Mouse (Mus musculus) forebrain, embryonic 14.5 days (tissue): ENCODE data around the gene Ptcra. TPM values are rescaled to one million over a fixed set of nuclear protein-coding genes. Genes with fewer than 3 reads are reported as not detected.

Source experiments
- ATAC-seq: fragments of 200-750 bp; cut with Nextera tagmentation; 2 replicates; pipeline ENCODE4 v1.8.0; 2017; ENCODE audit warnings: mild to moderate bottlenecking, moderate library complexity
- DNase-seq: peaks from one replicate; pipeline ENCODE4 v3.0.0-alpha.2; 2015; ENCODE audit warnings: low spot score
- H3K27ac ChIP-seq: fragments of 300-500 bp; sonication (generic); 2 replicates; pipeline ENCODE4 v1.5.1; 2014; ENCODE audit warnings: low read depth, mild to moderate bottlenecking, control low read depth, low read length, moderate library complexity
- H3K27me3 ChIP-seq: fragments of 300-500 bp; sonication (generic); replicated peaks from 2 replicates; pipeline ENCODE4 v1.6.1; 2014; ENCODE audit warnings: low read length, control low read depth, mixed read lengths; ENCODE audit not compliant: control insufficient read depth, insufficient read depth
- H3K36me3 ChIP-seq: fragments of 300-500 bp; sonication (generic); 2 replicates; pipeline ENCODE4 v1.6.1; 2014; ENCODE audit warnings: low read length, control low read depth; ENCODE audit not compliant: control insufficient read depth, insufficient read depth
- H3K4me1 ChIP-seq: fragments of 300-500 bp; sonication (generic); 2 replicates; pipeline ENCODE4 v1.6.1; 2014; ENCODE audit warnings: antibody characterized with exemption, low read length, control low read depth; ENCODE audit not compliant: control insufficient read depth, insufficient read depth
- H3K4me2 ChIP-seq: fragments of 300-500 bp; sonication (generic); 2 replicates; pipeline ENCODE4 v1.6.1; 2014; ENCODE audit warnings: mild to moderate bottlenecking, control low read depth, low read length
- H3K4me3 ChIP-seq: fragments of 300-500 bp; sonication (generic); 2 replicates; pipeline ENCODE4 v1.5.1; 2014; ENCODE audit warnings: low read depth, low read length, control low read depth
- H3K9ac ChIP-seq: fragments of 300-500 bp; sonication (generic); 2 replicates; pipeline ENCODE4 v1.6.1; 2014; ENCODE audit warnings: mild to moderate bottlenecking, low read length, control low read depth, moderate library complexity
- H3K9me3 ChIP-seq: fragments of 300-500 bp; sonication (generic); replicated peaks from 2 replicates; pipeline ENCODE4 v1.6.1; 2016; ENCODE audit warnings: low read length, control low read depth, mixed read lengths; ENCODE audit not compliant: control insufficient read depth
- WGBS: fragments of 180-500 bp; shearing (Covaris S2); extraction: QIAGEN DNeasy Blood & Tissue Kit; methylation state at CpG from one replicate; pipeline ENCODE4 v1.1.7; 2014; 5-methylcytosine and 5-hydroxymethylcytosine counted together
- polyA plus RNA-seq: library from polyadenylated mRNA; unstranded; fragments of >200 nt; fragmentation: Nextera tagmentation; extraction: Ambion mirVana; gene quantifications from 2 replicates; pipeline ENCODE4 v1.2.1, GENCODE M21; 2014

Gene Ptcra
- polyA plus RNA-seq, 1 experiment from 2014 or later: 0.22 TPM

DNA sequence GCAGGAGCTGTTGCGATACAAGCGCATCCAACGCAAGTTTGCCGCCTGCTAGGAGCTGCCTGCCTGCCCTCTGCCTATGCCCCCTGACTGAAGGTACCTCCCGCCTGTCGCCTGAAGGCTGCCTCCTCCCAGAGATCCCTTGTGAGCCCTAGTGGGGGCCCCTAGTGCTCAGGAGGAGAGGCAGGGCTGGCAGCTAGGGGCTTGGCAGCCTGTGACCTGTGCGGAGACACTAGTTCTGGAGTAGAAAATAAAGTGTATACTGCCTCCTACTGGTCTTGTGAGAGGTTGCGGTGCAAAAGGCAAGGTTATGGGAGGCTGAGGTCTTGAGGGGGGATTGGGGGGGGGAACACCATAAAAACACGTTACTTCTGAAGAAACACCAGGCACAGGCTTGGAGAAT, 38.2 kb downstream of the Ptcra start:
- H3K4me3 ChIP-seq: no peak overlapping the region
- peaks cover 22% of the 10 kb centered on the region for H3K36me3 ChIP-seq
- peaks cover 6% of the 10 kb centered on the region; the same call in 1 of the 2 replicates for H3K27me3 ChIP-seq
- ATAC-seq (0 out of 2 replicates have a peak, but pooled peaks have one; percentile 23), DNase-seq (peak; percentile 58)
- H3K4me1 ChIP-seq: no peaks in the 10 kb centered on the region
- no peak overlapping the region for H3K4me2 ChIP-seq
- no peaks in the 10 kb centered on the region for H3K9me3 ChIP-seq
- no peak overlapping the region for H3K9ac ChIP-seq
- H3K27ac ChIP-seq: no peak overlapping the region
- WGBS: 53% methylated on average over 9 of the region's 9 CpGs

DNA sequence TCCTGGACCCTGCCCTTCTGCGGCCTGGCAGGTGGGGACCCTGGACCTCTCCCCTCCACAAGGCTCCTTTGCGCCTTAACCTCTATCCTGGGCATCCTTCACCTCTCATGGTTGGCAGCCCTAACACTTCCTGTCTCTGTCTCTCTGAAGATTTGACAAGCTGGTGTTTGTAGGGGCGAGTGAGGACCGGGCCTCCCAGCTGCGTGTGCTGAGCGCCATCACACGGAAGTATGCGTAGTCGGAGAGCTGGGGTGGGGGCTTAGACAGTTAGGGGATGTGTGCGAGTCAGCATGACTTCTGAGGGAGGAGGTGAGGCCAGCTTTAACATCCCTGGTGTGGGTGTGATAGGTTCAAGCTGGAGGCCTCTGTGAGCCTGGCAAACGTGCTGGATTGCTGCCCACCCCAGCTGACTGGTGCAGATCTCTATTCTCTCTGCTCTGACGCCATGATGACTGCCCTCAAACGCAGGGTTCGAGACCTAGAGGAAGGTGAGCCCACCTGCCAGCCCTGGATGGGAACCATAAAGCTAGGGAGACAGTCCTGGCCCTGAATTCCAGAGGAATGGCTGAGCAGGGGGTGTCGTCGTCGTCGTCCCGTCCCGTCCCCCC, 38.9 kb downstream of the Ptcra start:
- no peak overlapping the region for H3K4me2 ChIP-seq
- H3K4me1 ChIP-seq: no peaks in the 10 kb centered on the region
- peaks cover 25% of the 10 kb centered on the region for H3K36me3 ChIP-seq
- H3K27me3 ChIP-seq: peaks cover 6% of the 10 kb centered on the region; the same call in 1 of the 2 replicates
- no peak overlapping the region for H3K27ac ChIP-seq
- DNase-seq: no peak
- H3K9me3 ChIP-seq: no peaks in the 10 kb centered on the region
- H3K4me3 ChIP-seq: no peak overlapping the region
- no peak for ATAC-seq
- WGBS: 82% methylated on average over 20 of the region's 20 CpGs
- no peak overlapping the region for H3K9ac ChIP-seq

DNA sequence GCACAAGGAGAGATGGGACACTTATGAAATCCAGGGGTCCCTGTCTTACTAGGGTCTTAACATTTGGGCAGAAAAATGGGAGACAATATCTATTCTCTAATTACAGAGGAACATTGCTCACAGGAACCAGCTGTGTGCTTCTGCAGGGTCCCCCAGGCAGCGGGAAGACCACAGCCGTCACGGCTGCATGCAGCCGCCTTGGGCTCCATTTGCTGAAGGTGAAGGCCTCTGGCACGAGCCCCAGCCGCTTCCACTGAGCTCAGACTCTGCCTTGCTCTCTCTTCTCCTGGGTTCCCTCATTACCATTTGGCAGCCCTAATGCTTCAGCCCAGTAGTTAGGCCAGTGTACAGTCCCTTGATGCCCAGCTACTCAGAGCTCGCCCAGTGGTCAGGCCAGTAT, 42.4 kb downstream of the Ptcra start:
- peaks cover 34% of the 10 kb centered on the region for H3K36me3 ChIP-seq

DNA sequence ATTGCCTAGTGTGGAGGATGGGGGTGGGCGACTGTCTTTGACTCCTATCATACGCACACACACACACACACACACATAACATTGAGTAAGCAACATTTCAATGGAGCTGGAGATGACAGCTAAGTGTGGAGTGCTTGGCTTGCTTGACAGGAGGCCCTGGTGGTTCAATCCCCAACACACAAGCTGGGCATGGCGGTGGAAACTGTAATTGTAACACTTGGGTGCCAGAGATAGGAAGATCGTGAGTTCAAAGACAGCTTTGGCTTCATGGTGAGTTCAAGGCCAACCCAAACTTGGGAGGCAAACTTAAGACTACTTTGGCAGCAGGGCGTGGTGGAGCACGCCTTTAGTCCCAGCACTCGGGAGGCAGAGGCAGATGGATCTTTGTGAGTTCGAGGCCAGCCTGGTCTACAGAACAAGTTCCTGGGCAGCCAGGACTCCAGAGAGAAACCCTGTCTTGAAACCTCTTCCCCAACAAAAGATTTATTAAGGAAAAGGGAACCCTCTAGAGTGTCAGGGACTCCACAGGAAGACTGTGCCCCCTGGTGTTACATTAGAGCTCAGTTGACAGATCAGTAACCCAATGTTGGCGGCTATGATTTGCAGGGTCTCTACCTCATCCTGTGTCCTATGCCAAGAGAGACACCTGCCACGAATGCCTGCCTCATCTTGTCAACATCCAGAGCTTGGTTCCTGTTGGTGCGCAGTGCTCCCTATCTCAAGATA, 48.6 kb downstream of the Ptcra start:
- no peak overlapping the region for H3K9ac ChIP-seq
- no peak overlapping the region for H3K4me3 ChIP-seq
- H3K4me2 ChIP-seq: no peak overlapping the region
- H3K36me3 ChIP-seq: peaks cover 31% of the 10 kb centered on the region
- DNase-seq (no peak), ATAC-seq (no peak)
- H3K27ac ChIP-seq: no peak overlapping the region
- no peaks in the 10 kb centered on the region for H3K27me3 ChIP-seq
- peaks cover 6% of the 10 kb centered on the region for H3K4me1 ChIP-seq
- no peaks in the 10 kb centered on the region for H3K9me3 ChIP-seq
- WGBS: 94% methylated on average over 11 of the region's 11 CpGs

More for the DNA sequence above, 42.4 kb downstream of the Ptcra start:
- Histone ChIP-seq H3K9me3 (no peaks in the 10 kb centered on the region), H3K4me2 (no peak overlapping the region), H3K27me3 (no peaks in the 10 kb centered on the region), H3K27ac (no peak overlapping the region), H3K4me1 (no peaks in the 10 kb centered on the region), H3K4me3 (no peak overlapping the region), H3K9ac (no peak overlapping the region)
- DNase-seq (no peak), ATAC-seq (no peak)
- WGBS: 92% methylated on average over 7 of the region's 7 CpGs

DNA sequence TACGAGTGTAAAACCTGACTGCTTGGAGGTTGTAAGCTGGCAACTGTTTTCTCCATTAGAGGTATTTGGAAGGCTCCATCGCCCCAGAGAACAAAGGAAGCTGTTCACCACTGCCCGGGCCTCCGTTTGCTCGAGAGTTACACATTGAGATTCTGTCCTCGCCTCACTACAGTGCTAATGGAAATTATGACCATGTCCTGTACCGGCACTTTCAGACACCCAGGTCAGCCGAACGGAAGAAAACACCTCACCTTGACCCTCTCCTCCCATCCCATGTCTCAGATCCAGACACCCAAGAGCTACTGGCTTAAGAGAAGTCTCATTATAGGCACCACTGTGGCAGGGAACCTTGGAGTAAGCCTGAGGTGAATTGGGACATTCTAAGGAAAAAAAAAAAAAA, 49.7 kb downstream of the Ptcra start:
- 83% methylated on average over 9 of the region's 9 CpGs for WGBS
- no peaks in the 10 kb centered on the region for H3K27me3 ChIP-seq
- H3K27ac ChIP-seq: no peak overlapping the region
- no peak overlapping the region for H3K4me3 ChIP-seq
- H3K36me3 ChIP-seq: peaks cover 31% of the 10 kb centered on the region
- ATAC-seq (no peak), DNase-seq (no peak)
- H3K4me1 ChIP-seq: peaks cover 6% of the 10 kb centered on the region
- H3K4me2 ChIP-seq: no peak overlapping the region
- no peak overlapping the region for H3K9ac ChIP-seq
- H3K9me3 ChIP-seq: no peaks in the 10 kb centered on the region

DNA sequence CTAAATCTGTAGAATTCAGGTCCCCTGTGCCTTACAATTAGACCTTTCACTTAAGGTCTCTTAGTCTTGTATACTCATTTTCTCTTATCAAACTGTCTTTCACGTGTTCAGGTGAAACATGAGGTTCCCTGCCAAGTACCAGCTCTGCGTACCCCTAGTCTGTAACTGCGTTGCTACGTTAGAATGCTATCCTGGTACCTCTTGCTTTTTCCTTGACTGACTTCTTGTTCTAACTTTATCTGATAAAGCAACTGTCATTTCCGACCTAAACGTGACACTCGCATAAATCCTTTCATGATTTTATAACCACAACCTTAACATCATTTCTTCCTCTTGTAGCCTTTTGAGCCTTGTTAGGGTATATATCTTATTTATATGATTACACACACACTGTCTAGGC, 51.1 kb downstream of the Ptcra start:
- no peak overlapping the region for H3K27ac ChIP-seq
- H3K36me3 ChIP-seq: peaks cover 31% of the 10 kb centered on the region
- no peak for ATAC-seq
- peak overlapping the region; percentile 98 for H3K4me2 ChIP-seq
- no peak for DNase-seq
- H3K4me1 ChIP-seq: peaks cover 6% of the 10 kb centered on the region
- WGBS: 76% methylated on average over 7 of the region's 7 CpGs
- no peaks in the 10 kb centered on the region for H3K9me3 ChIP-seq
- H3K9ac ChIP-seq: peak overlapping the region; percentile 84
- peak overlapping the region; percentile 97 for H3K4me3 ChIP-seq
- H3K27me3 ChIP-seq: no peaks in the 10 kb centered on the region

DNA sequence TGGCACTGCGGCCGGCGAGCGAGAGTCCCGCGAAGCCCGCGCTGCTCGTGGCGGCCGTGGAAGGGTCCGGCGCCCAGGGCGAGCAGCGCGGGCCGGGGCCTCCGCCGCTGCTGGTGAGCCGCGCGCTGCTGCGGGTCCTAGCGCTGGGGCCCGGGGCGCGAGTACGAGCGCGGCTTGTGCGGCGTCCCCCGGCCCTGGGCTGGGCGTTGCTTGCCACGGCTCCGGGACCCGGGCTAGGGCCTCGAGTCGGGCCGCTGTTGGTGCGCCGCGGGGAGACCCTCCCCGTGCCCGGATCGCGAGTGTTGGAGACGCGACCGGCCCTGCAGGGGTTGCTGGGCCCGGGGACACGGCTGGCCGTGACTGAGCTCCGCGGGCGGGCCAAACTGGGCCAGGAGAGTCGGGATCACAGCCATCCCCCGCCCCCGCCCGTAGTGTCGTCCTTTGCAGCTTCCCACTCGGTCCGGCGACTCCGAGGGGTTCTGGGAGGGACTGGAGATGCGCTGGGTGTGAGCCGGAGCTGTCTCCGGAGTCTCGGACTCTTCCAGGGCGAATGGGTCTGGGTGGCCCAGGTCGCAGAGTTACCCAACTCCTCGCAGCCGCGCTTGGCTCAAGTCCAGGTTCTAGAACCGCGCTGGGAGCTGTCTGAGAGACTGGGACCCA, 51.8 kb downstream of the Ptcra start:
- peaks cover 6% of the 10 kb centered on the region for H3K4me1 ChIP-seq
- DNase-seq (no peak), ATAC-seq (peak; percentile 75)
- H3K9ac ChIP-seq: peak overlapping the region; percentile 84
- H3K9me3 ChIP-seq: no peaks in the 10 kb centered on the region
- no peaks in the 10 kb centered on the region for H3K27me3 ChIP-seq
- peak overlapping the region; percentile 67; the same call in 1 of the 2 replicates for H3K27ac ChIP-seq
- under 1% methylated on average over 62 of the region's 76 CpGs for WGBS
- peak overlapping the region; percentile 98 for H3K4me2 ChIP-seq
- H3K4me3 ChIP-seq: peak overlapping the region; percentile 97
- H3K36me3 ChIP-seq: peaks cover 28% of the 10 kb centered on the region

DNA sequence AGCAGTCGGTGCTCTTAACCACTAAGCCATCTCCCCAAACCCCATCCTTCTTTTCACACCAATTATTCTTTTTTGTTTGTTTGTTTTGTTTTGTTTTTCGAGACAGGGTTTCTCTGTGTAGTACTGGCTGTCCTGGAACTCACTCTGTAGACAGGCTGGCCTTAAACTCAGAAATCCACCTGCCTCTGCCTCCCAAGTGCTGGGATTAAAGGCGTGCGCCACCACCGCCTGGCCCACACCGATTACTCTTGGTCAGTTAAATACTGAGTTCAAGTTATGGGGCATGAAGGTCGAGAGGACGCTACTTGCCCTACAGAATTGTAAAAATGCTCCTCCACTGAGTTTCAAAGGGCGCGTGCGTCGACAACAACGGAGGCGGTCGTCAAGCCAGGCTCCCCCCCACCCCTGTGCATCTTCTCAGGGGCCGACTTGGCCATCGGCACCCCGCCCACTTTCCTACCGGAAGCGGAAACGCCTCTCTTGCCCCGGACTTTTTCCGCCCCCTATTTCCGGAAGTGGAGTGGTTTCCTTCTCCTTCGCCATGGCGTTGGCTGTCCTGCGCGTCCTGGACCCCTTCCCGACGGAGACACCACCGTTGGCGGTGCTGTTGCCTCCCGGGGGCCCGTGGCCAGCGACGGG, 52.4 kb downstream of the Ptcra start, which contains the start of gene Pex6:
Gene Pex6, plus strand, starts transcription at position 505 of the 639 bp plus-strand sequence.
- peak within 1 kb of the TSS; percentile 84 for H3K9ac ChIP-seq
- WGBS: 11% methylated on average over 36 of the region's 36 CpGs
- DNase-seq (peak; percentile 97), ATAC-seq (peak; percentile 94)
- H3K27me3 ChIP-seq: no peaks in the 10 kb centered on the region
- no peaks in the 10 kb centered on the region for H3K9me3 ChIP-seq
- peak within 1 kb of the TSS; percentile 97 for H3K4me3 ChIP-seq
- peak within 1 kb of the TSS; percentile 67 for H3K27ac ChIP-seq
- H3K4me2 ChIP-seq: peak within 1 kb of the TSS; percentile 98
- peaks cover 6% of the 10 kb centered on the region for H3K4me1 ChIP-seq
- peaks cover 22% of the 10 kb centered on the region for H3K36me3 ChIP-seq
